Mouse (Mus musculus) embryonic stem cell, embryonic (primary cell): ENCODE measurements around the gene Myo1h.

Source experiments
- CTCF ChIA-PET, 4 experiments: fragments of 300-600 bp in 2 of 4; fragments of 350-600 bp in 2 of 4; sonication (Branson Sonifier 250); formaldehyde crosslinking; loops; one replicate each; lab custom pipeline; 2022; ENCODE audit warnings: inconsistent platforms in 2 of 4; lab: Charles Lee
- POLR2A ChIA-PET, 4 experiments: fragments of 300-600 bp in 2 of 4; fragments of 350-600 bp in 2 of 4; sonication (Branson Sonifier 250); formaldehyde crosslinking; loops; one replicate each; lab custom pipeline; 2022; ENCODE audit warnings: antibody characterized with exemption in 4 of 4, inconsistent platforms in 1 of 4; lab: Charles Lee

Myo1h gene

GRCm38 (mm10) chr5:114288874-114289273 lies at the start of gene Myo1h:
Gene Myo1h, plus strand, starts transcription at chr5:114289166.
- POLR2A ChIA-PET: interaction anchor here in 2 of 4 experiments (0.6 to 1.4 kb wide), 2 partner anchors 94 to 136 kb away, joined by 3 read pairs; no protein-coding TSS in a partner anchor
- CTCF ChIA-PET: interaction anchor here in 2 of 4 experiments (0.6 to 1.4 kb wide), 3 partner anchors 22 to 104 kb away, joined by 3 read pairs; no protein-coding TSS in a partner anchor

DNA sequence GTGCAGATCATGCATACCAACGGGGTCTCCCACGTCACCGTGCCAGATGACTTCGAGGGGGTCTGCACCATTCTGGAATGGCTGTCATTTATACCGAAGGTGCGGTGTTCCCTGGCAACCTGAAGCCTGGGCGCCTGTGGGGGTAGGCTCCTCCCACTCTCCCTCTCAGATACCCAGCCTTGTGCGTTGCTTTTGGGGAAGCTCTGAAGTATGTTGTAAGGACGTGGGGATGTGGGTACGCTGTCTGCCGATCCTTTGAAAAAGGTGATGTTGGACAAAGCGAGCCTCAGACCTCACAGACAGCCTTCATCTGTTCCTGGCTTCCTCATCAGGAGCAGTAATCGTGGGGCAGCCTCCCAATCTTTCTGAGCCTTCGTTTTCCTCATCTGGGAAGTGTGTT lies 49.2 kb upstream of the Myo1h start:
- CTCF ChIA-PET: no interaction called here
- POLR2A ChIA-PET: interaction anchor here in 1 of 4 experiments (0.5 kb wide), 1 partner anchor 33 kb away, joined by 3 read pairs; no protein-coding TSS in a partner anchor

DNA sequence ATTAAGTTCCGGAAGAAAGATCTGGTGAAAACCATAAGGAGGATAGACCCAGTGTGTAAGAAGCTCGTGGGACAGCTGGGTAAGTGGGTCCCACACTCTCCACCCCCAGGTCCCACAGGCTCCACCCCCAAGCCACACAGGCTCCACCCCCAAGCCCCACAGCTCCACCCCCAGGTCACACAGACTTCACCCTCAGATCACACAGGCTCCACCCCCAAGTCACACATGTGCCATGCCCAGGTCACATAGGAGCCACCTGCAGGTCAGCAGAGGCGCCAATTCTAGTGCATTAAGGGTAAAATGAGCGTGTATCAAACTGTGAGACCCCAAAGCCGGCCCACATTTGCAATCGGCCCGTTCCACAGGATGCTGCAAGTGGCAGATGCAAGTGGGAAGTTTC lies 42.5 kb upstream of the Myo1h start:
- CTCF ChIA-PET: interaction anchor here in 2 of 4 experiments (0.5 to 1.6 kb wide), 10 partner anchors 17 to 363 kb away, joined by 3 to 6 read pairs (median 3); no protein-coding TSS in a partner anchor

DNA sequence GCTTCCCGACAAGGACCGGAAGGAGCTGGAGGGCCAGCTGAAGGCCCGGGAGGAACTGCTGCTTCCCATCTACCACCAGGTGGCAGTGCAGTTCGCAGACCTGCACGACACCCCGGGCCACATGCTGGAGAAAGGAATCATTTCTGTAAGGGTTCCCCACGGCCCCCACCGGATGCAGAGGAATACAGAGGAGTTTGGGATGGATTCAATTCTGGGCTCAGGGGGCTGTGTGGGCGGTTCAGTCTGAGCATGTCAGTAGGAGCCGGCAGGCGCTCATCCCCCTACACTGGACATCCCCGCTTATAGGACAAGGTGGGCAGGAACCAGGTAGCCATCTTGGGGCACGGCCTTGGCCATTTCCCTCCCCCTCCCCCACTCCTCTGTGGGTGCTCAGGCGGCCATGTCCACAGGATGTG lies 40.8 kb upstream of the Myo1h start:
- POLR2A ChIA-PET: interaction anchor here in 2 of 4 experiments (0.7 to 1.3 kb wide), 6 partner anchors 10 to 196 kb away, joined by 3 to 6 read pairs (median 4); partner anchors contain the start of genes Foxn4 (in 1 of the 2), Mmab (in 1 of the 2) and Mvk (in 1 of the 2)

More for the DNA sequence above, 42.5 kb upstream of the Myo1h start:
- POLR2A ChIA-PET: interaction anchor here in 1 of 4 experiments (0.8 to 1.0 kb wide), 2 partner anchors 27 to 132 kb away, joined by 4 to 5 read pairs; partner anchors contain the start of gene Foxn4

DNA sequence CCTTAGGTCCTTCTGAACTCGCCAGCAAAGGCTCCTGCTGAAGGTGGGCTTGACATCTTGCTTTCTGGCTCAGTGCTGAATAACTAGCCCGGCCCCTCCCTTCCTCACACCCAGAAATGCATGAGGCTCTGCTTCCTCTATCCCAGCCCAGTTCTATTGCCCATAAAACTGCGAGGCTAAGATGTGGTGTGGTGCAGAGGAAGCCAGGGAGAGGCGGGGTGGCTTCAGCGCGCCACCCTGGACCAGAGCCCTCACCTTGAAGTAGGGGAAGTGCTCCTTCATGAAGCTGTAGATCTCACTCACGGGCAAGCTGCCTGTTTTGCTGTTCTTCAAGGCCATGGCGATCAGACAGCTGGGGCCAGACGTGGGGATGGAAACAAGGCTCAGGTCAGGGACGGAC lies 29.5 kb upstream of the Myo1h start:
- POLR2A ChIA-PET: interaction anchor here in 2 of 4 experiments (1.1 to 1.2 kb wide), 2 partner anchors 14 to 87 kb away, joined by 4 read pairs; partner anchors contain the start of gene Foxn4 (in 1 of the 2)
- CTCF ChIA-PET: interaction anchor here in 2 of 4 experiments (0.7 to 1.4 kb wide), 5 partner anchors 8 to 50 kb away, joined by 3 to 6 read pairs (median 3); no protein-coding TSS in a partner anchor

More for the DNA sequence above, 40.8 kb upstream of the Myo1h start:
- CTCF ChIA-PET: interaction anchor here (0.6 to 2.6 kb wide), 51 partner anchors 11 to 1185 kb away, joined by 3 to 30 read pairs (median 4); partner anchors contain the start of gene Foxn4 (in 2 of the 4)

DNA sequence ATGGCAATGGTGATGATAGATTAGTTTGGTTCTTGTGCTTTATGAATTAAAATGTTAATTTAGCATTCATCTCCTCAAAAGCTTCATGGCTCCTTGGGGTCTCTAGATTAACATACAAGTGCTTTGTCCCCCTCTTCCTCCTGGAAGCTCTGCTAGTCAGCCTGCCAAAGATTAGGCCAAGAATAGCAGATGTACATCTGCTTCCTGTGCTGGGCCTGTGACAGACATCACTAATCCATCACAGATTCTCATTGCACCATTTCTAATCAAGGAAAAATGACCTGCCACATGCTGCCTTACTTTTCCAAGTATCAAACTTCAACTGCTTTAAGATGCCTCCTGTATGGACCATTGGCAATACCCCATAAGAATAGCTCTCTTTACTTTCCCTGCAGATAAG lies 27.5 kb upstream of the Myo1h start:
- CTCF ChIA-PET: interaction anchor here in 1 of 4 experiments (1.7 kb wide), 1 partner anchor 14 kb away, joined by 7 read pairs; no protein-coding TSS in a partner anchor
- POLR2A ChIA-PET: interaction anchor here in 1 of 4 experiments (0.9 kb wide), 1 partner anchor 8 kb away, joined by 3 read pairs; no protein-coding TSS in a partner anchor

DNA sequence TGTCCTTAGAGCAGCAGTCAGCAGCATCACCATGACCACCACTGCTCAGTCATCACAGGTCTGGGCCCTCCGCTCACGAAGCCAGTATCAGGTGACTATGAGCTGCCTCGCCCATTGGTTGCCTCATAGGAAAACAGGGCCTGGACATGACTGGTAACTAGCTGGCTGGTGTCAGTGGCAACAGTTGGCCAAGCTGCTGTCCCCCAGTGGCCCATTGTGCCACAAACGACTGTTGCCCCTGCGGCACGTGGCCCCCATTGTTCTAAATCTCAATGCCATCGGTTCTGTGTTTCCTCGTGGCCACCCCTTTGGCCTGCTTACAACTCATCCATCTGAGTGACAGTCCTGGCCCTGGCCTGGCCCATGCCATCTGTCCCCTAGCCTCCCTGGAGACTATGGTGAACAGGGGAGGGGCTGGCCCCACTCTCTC lies 24.9 kb upstream of the Myo1h start:
- CTCF ChIA-PET: interaction anchor here in 3 of 4 experiments (0.5 to 1.4 kb wide), 5 partner anchors 17 to 326 kb away, joined by 3 to 4 read pairs (median 3); no protein-coding TSS in a partner anchor

DNA sequence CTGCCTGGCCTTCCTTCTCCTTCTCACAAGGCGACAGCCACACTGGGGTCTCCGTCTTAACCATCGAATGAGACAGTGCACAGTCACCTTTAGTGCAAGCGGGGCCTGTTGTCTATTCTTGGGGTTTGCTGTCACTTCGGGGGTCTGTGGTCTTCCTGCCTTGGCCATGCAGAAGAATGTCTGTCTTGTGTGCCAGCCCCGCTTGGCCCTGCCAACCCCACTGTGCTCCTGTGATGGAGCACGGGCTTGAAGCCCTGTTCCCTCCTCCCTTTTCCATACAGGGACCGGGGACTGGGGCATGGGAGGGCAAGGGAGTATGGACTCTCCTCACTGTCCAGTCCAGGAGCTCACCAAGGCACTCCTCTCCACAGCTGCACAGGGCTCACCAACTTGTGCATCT lies 24.2 kb upstream of the Myo1h start:
- POLR2A ChIA-PET: no interaction called here
- CTCF ChIA-PET: no interaction called here

More for the DNA sequence above, 24.9 kb upstream of the Myo1h start:
- POLR2A ChIA-PET: interaction anchor here in 1 of 4 experiments (0.7 kb wide), 1 partner anchor 23 kb away, joined by 3 read pairs; no protein-coding TSS in a partner anchor

DNA sequence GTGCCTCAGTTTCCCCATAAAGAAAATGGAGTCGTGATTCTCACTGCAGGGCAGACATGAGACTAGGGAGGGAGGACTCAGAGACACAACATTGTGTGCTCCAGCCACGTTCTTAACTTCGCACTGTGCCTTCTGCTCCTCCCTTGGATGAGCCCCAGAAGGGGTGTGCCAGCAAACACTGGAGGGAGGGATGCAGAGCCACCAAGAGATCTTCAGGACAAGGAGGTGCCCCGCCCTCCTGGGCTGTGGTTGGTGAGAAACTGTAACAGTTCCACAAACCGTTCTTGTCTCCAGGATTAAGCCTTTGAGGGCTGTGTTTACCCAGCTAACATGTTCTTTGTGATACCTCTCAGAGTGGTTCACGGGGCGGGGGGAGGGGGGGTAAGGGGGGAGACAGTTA lies 20.3 kb upstream of the Myo1h start:
- ChIA-PET CTCF (interaction anchor here in 2 of 4 experiments (1.2 to 1.3 kb wide), 2 partner anchors 18 to 21 kb away, joined by 3 read pairs; no protein-coding TSS in a partner anchor), POLR2A (interaction anchor here in 2 of 4 experiments (0.5 to 3.0 kb wide), 2 partner anchors 11 kb away, joined by 4 to 9 read pairs; no protein-coding TSS in a partner anchor)

- CTCF ChIA-PET: interaction anchor here (0.5 to 1.3 kb wide), 4 partner anchors 28 to 197 kb away, joined by 3 to 7 read pairs (median 4); no protein-coding TSS in a partner anchor
- POLR2A ChIA-PET: interaction anchor here in 2 of 4 experiments (0.6 to 3.0 kb wide), 5 partner anchors 8 to 36 kb away, joined by 3 to 9 read pairs (median 4); no protein-coding TSS in a partner anchor
Observed at GRCm38 (mm10) chr5:114269499-114269898, 19.5 kb upstream of the Myo1h start.

- POLR2A ChIA-PET: interaction anchor here in 2 of 4 experiments (0.6 to 3.0 kb wide), 6 partner anchors 9 to 37 kb away, joined by 3 to 9 read pairs (median 4); no protein-coding TSS in a partner anchor
- CTCF ChIA-PET: interaction anchor here in 3 of 4 experiments (0.5 to 1.3 kb wide), 3 partner anchors 27 to 196 kb away, joined by 3 to 5 read pairs (median 4); no protein-coding TSS in a partner anchor
Observed at GRCm38 (mm10) chr5:114269984-114270383, 19.0 kb upstream of the Myo1h start.

GRCm38 (mm10) chr5:114273693-114274402 lies 15.1 kb upstream of the Myo1h start, which contains the start of gene Foxn4:
Gene Foxn4, minus strand, starts transcription at chr5:114273807.
- CTCF ChIA-PET: interaction anchor here in 3 of 4 experiments (0.6 to 2.2 kb wide), 16 partner anchors 13 to 1868 kb away, joined by 3 to 11 read pairs (median 5); no protein-coding TSS in a partner anchor

DNA sequence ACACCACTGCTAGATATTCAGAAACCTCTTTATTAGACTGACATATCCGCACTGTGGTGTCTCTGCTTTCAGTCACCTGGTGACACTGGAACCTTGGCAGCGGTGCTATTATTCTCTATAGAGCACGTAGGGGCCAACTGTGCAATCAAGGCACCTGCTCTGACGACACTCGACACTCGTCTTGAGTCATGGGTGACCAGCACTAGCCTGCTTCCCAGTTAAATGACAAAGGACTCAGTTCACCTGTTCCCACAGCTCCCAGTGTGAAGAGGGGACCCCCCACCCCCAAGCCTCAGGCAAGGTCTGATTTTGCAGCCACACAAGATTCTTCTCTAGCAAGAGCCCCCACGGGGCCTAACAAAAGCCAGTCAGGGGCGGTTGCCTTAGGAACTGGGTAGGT lies 13.6 kb upstream of the Myo1h start:
- CTCF ChIA-PET: interaction anchor here (0.5 to 1.8 kb wide), 5 partner anchors 11 to 192 kb away, joined by 3 to 6 read pairs (median 3); no protein-coding TSS in a partner anchor
- POLR2A ChIA-PET: interaction anchor here in 1 of 4 experiments (1.0 kb wide), 1 partner anchor 99 kb away, joined by 3 read pairs; no protein-coding TSS in a partner anchor

More at GRCm38 (mm10) chr5:114273693-114274402, 15.1 kb upstream of the Myo1h start, which contains the start of gene Foxn4:
- POLR2A ChIA-PET: interaction anchor here in 3 of 4 experiments (0.5 to 3.2 kb wide), 19 partner anchors 12 to 1282 kb away, joined by 3 to 14 read pairs (median 4); partner anchors contain the start of gene Svop (in 1 of the 3)

DNA sequence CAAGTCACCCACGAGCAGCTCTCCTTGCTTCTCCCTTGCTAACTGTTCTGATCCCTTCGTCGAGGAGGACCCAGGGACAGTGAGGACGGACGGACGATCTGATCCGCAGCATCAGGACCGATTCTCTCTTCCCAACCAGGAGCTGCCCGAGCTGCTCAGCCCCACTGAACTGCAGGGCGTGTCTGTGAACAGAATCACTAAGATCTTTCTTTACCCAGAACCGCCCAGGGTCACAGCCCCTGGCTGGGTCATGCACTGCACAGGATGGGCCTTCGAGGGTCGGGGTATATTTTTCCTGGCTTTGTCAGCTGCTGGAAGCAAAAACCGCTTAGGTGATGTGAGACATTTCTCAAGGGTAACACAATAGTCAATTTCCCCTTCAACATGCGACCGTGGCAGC lies 13.0 kb upstream of the Myo1h start:
- POLR2A ChIA-PET: interaction anchor here in 1 of 4 experiments (1.0 kb wide), 2 partner anchors 33 to 99 kb away, joined by 3 to 5 read pairs; no protein-coding TSS in a partner anchor
- CTCF ChIA-PET: interaction anchor here in 3 of 4 experiments (0.8 to 1.8 kb wide), 5 partner anchors 10 to 39 kb away, joined by 3 to 7 read pairs (median 4); no protein-coding TSS in a partner anchor

DNA sequence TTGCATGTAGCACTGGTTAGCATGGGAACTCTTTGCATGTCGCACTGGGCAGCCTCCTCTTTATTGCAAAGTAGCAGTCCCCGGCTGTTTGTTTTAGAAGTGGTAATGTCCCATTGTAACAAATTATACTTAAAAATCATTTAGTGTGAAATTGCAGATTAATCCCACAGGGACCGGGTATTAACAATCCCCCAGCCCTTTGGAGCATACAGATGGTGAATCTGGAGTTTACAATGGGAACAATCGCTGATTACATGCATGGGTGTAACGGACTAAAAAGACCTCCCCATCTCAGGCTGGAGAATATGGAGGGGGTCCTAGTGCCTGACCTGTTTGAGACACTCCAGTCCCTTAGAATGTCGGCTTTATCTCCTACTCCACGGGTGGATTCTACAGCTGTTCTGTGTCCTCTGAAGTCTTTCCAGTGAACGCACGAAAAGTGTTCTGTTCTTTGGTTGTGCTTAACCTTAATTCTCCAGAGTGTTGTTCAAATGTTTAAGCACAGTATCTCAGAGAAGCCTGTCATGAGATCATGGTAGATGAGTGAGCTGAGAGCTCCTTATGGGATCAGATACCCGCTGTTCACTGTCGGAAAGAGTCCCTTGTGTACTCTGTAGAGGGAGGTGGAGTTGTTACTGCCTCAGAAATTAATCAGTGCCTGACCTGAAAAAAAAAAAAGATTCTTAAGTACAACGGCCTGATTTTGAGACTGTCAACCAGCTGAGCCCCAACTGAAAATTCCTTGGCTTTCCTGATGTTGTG lies 9.4 kb upstream of the Myo1h start:
- ChIA-PET CTCF (interaction anchor here in 1 of 4 experiments (0.8 kb wide), 1 partner anchor 32 kb away, joined by 3 read pairs; no protein-coding TSS in a partner anchor), POLR2A (interaction anchor here in 3 of 4 experiments (0.5 to 0.7 kb wide), 5 partner anchors 11 to 984 kb away, joined by 3 to 4 read pairs (median 3); no protein-coding TSS in a partner anchor)

DNA sequence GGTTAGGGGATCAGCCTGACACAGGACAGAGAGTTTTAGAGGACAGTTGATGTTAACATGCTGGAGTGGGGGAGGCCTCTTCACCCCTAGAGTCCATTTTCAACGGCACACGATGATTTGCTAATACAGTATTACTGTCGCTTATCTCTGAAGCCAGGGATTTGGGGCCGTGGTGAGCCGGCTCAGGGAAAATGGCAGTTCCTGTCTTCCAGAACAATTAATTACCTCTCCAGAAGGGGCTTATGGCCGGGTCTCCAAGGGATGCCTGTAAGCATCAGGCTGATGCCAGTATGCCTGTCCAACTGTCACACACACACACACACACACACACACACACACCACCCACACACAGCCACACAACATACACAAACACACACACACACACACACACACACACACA lies 6.6 kb upstream of the Myo1h start:
- ChIA-PET POLR2A (interaction anchor here in 2 of 4 experiments (0.6 to 0.7 kb wide), 2 partner anchors 11 to 128 kb away, joined by 4 read pairs; no protein-coding TSS in a partner anchor), CTCF (interaction anchor here in 2 of 4 experiments (0.7 kb wide), 2 partner anchors 19 to 41 kb away, joined by 4 to 7 read pairs; no protein-coding TSS in a partner anchor)
